Mouse (Mus musculus): ENCODE data around the gene Ddx28.
A peak's percentile ranks its signal among the peaks of the same experiment; 100 is the strongest.
"Not testable (repeated sequence)": the region's sequence is repeated elsewhere in the genome, so short reads cannot be mapped to it uniquely, and the experiment has no call there.

Gene Ddx28

GRCm38 (mm10) chr8:106016284-106016683 lies 4.6 kb upstream of the Ddx28 start:
- no peak for DNase-seq (ENCODE audit: low read depth, low spot score)

- DNase-seq (ENCODE audit: low read depth, low spot score), result not testable (repeated sequence)
Observed at GRCm38 (mm10) chr8:106012203-106012602, 521 bp upstream of the Ddx28 start.

GRCm38 (mm10) chr8:106010748-106011642 lies 687 bp downstream of the Ddx28 start:
- peak; percentile 91 for DNase-seq (ENCODE audit: low read depth, low spot score)

GRCm38 (mm10) chr8:106007891-106008290 lies 3.8 kb downstream of the Ddx28 start:
- DNase-seq (ENCODE audit: low read depth, low spot score), result not testable (repeated sequence)

GRCm38 (mm10) chr8:106007135-106007534 lies 4.5 kb downstream of the Ddx28 start:
- DNase-seq (ENCODE audit: low read depth, low spot score), result no peak

GRCm38 (mm10) chr8:106006413-106006812 lies 5.3 kb downstream of the Ddx28 start:
- no peak for DNase-seq (ENCODE audit: low read depth, low spot score)

- no peak for DNase-seq (ENCODE audit: low read depth, low spot score)
Observed at GRCm38 (mm10) chr8:106005875-106006274, 5.8 kb downstream of the Ddx28 start, which contains the start of gene Dpep2nb. TSS of gene Dpep2nb (minus strand) at chr8:106005975.

GRCm38 (mm10) chr8:106004538-106005207 lies 7.0 kb downstream of the Ddx28 start:
- DNase-seq (ENCODE audit: low read depth, low spot score), result no peak

- DNase-seq (ENCODE audit: low read depth, low spot score), result no peak
Observed at GRCm38 (mm10) chr8:106001908-106002307, 9.8 kb downstream of the Ddx28 start.

GRCm38 (mm10) chr8:105998971-105999370 lies 12.7 kb downstream of the Ddx28 start:
- DNase-seq (ENCODE audit: low read depth, low spot score), result no peak

GRCm38 (mm10) chr8:105996359-105996758 lies 15.3 kb downstream of the Ddx28 start:
- DNase-seq (ENCODE audit: low read depth, low spot score), result no peak

- DNase-seq (ENCODE audit: low read depth, low spot score), result no peak
Observed at GRCm38 (mm10) chr8:105993226-105993625, 18.5 kb downstream of the Ddx28 start.

- DNase-seq (ENCODE audit: low read depth, low spot score), result no peak
Observed at GRCm38 (mm10) chr8:105992499-105992898, 19.2 kb downstream of the Ddx28 start.

- DNase-seq (ENCODE audit: low read depth, low spot score), result no peak
Observed at GRCm38 (mm10) chr8:105991546-105991945, 20.1 kb downstream of the Ddx28 start.

- peak; percentile 65 for DNase-seq (ENCODE audit: low read depth, low spot score)
Observed at GRCm38 (mm10) chr8:105990856-105991387, 20.8 kb downstream of the Ddx28 start, which contains the start of gene Dus2. TSS of gene Dus2 (plus strand) at chr8:105991337.

GRCm38 (mm10) chr8:105988546-105988945 lies 23.1 kb downstream of the Ddx28 start:
- no peak for DNase-seq (ENCODE audit: low read depth, low spot score)

GRCm38 (mm10) chr8:105983406-105983805 lies 28.3 kb downstream of the Ddx28 start:
- not testable (repeated sequence) for DNase-seq (ENCODE audit: low read depth, low spot score)

GRCm38 (mm10) chr8:105981146-105981545 lies 30.5 kb downstream of the Ddx28 start:
- no peak for DNase-seq (ENCODE audit: low read depth, low spot score)

GRCm38 (mm10) chr8:105979325-105979724 lies 32.4 kb downstream of the Ddx28 start, which contains the start of gene Dpep3:
TSS of gene Dpep3 (minus strand) at chr8:105979429.
- no peak for DNase-seq (ENCODE audit: low read depth, low spot score)

GRCm38 (mm10) chr8:105975363-105975762 lies 36.3 kb downstream of the Ddx28 start:
- DNase-seq (ENCODE audit: low read depth, low spot score), result peak; percentile 50

GRCm38 (mm10) chr8:105971019-105971720 lies 40.5 kb downstream of the Ddx28 start:
- DNase-seq (ENCODE audit: low read depth, low spot score), result no peak

GRCm38 (mm10) chr8:105969367-105969766 lies 42.3 kb downstream of the Ddx28 start:
- no peak for DNase-seq (ENCODE audit: low read depth, low spot score)
